Mouse (Mus musculus) hindbrain, embryonic 14.5 days (tissue): ENCODE measurements around the gene Ston2. TPM values are rescaled to one million over a fixed set of nuclear protein-coding genes. Genes with fewer than 3 reads are reported as not detected.

Experiments
- ATAC-seq: fragments of 200-750 bp; cut with Nextera tagmentation; 2 replicates; pipeline ENCODE4 v1.8.0; 2017; ENCODE audit warnings: moderate number of reproducible peaks, mild to moderate bottlenecking, moderate TSS enrichment, moderate library complexity; ENCODE audit not compliant: low FRiP score
- DNase-seq: peaks from one replicate; pipeline ENCODE4 v3.0.0-alpha.2; 2015; ENCODE audit warnings: low spot score
- H3K27ac ChIP-seq: fragments of 300-500 bp; sonication (generic); 2 replicates; pipeline ENCODE4 v1.5.1; 2014; ENCODE audit warnings: mild to moderate bottlenecking, moderate library complexity
- H3K27me3 ChIP-seq: fragments of 300-500 bp; sonication (generic); 2 replicates; pipeline ENCODE4 v1.6.1; 2014; ENCODE audit warnings: mild to moderate bottlenecking, low read length, mixed read lengths; ENCODE audit not compliant: control insufficient read depth, insufficient read depth
- H3K36me3 ChIP-seq: fragments of 300-500 bp; sonication (generic); replicated peaks from 2 replicates; pipeline ENCODE4 v1.6.1; 2014; ENCODE audit not compliant: control insufficient read depth, insufficient read depth
- H3K4me1 ChIP-seq: fragments of 300-500 bp; sonication (generic); replicated peaks from 2 replicates; pipeline ENCODE4 v1.6.1; 2014; ENCODE audit warnings: antibody characterized with exemption, low read length, mixed read lengths; ENCODE audit not compliant: control insufficient read depth, insufficient read depth
- H3K4me2 ChIP-seq: fragments of 300-500 bp; sonication (generic); replicated peaks from 2 replicates; pipeline ENCODE4 v1.6.1; 2014; ENCODE audit warnings: mild to moderate bottlenecking, moderate library complexity
- H3K4me3 ChIP-seq: fragments of 300-500 bp; sonication (generic); replicated peaks from 2 replicates; pipeline ENCODE4 v1.5.1; 2014; ENCODE audit warnings: mild to moderate bottlenecking, low read length
- H3K9ac ChIP-seq: fragments of 300-500 bp; sonication (generic); 2 replicates; pipeline ENCODE4 v1.6.1; 2014
- H3K9me3 ChIP-seq: fragments of 300-500 bp; sonication (generic); 2 replicates; pipeline ENCODE4 v1.6.1; 2016; ENCODE audit warnings: low read length; ENCODE audit not compliant: control insufficient read depth
- WGBS: fragments of 180-500 bp; shearing (Covaris S2); extraction: QIAGEN DNeasy Blood & Tissue Kit; methylation state at CpG from one replicate; pipeline ENCODE4 v1.1.7; 2014; 5-methylcytosine and 5-hydroxymethylcytosine counted together
- polyA plus RNA-seq: library from polyadenylated mRNA; unstranded; fragments of >200 nt; fragmentation: Nextera tagmentation; extraction: Ambion mirVana; gene quantifications from 2 replicates; pipeline ENCODE4 v1.2.1, GENCODE M21; 2014

Ston2 gene
- polyA plus RNA-seq, 1 experiment from 2014 or later = 9.5 TPM

GRCm38 (mm10) chr12:91683549-91684100 lies 104.6 kb downstream of the Ston2 start:
- ATAC-seq (no peak), DNase-seq (no peak)
- Histone ChIP-seq H3K27ac (peak overlapping the region; percentile 68; the same call in 1 of the 2 replicates), H3K9me3 (no peaks in the 10 kb centered on the region), H3K9ac (no peak overlapping the region), H3K4me3 (no peak overlapping the region), H3K27me3 (no peaks in the 10 kb centered on the region), H3K36me3 (no peaks in the 10 kb centered on the region), H3K4me2 (peak overlapping the region; percentile 39), H3K4me1 (peaks cover 32% of the 10 kb centered on the region)
- 13% methylated on average over 15 of the region's 15 CpGs for WGBS

- no peak overlapping the region for H3K4me3 ChIP-seq
- no peaks in the 10 kb centered on the region for H3K27me3 ChIP-seq
- peak overlapping the region; percentile 39 for H3K4me2 ChIP-seq
- peaks cover 32% of the 10 kb centered on the region for H3K4me1 ChIP-seq
- ATAC-seq (no peak), DNase-seq (no peak)
- H3K9me3 ChIP-seq = no peaks in the 10 kb centered on the region
- H3K36me3 ChIP-seq = no peaks in the 10 kb centered on the region
- H3K27ac ChIP-seq = no peak overlapping the region
- no peak overlapping the region for H3K9ac ChIP-seq
- 49% methylated on average over 3 of the region's 3 CpGs for WGBS
These were observed 105.1 kb downstream of the Ston2 start for GRCm38 (mm10) chr12:91683096-91683495.

GRCm38 (mm10) chr12:91679320-91680064 lies 108.7 kb downstream of the Ston2 start:
- ATAC-seq = peak; percentile 38; the same call in 1 of the 2 replicates

GRCm38 (mm10) chr12:91675937-91676336 lies 112.2 kb downstream of the Ston2 start:
- 65% methylated on average over 9 of the region's 9 CpGs for WGBS
- Histone ChIP-seq H3K9ac (no peak overlapping the region), H3K27ac (no peak overlapping the region), H3K9me3 (no peaks in the 10 kb centered on the region), H3K4me2 (no peak overlapping the region), H3K36me3 (no peaks in the 10 kb centered on the region), H3K4me1 (0 out of 2 replicates have a peak, but pooled peaks cover 3% of the 10 kb centered on the region), H3K27me3 (no peaks in the 10 kb centered on the region), H3K4me3 (no peak overlapping the region)
- ATAC-seq (peak; percentile 25; the same call in 1 of the 2 replicates), DNase-seq (peak; percentile 67)

More at GRCm38 (mm10) chr12:91679320-91680064, 108.7 kb downstream of the Ston2 start:
- DNase-seq = peak; percentile 71
- no peak overlapping the region for H3K9ac ChIP-seq
- peaks cover 15% of the 10 kb centered on the region for H3K4me1 ChIP-seq
- H3K9me3 ChIP-seq = no peaks in the 10 kb centered on the region
- H3K4me3 ChIP-seq = no peak overlapping the region
- peak overlapping the region; percentile 51; the same call in 1 of the 2 replicates for H3K27ac ChIP-seq
- 21% methylated on average over 14 of the region's 14 CpGs for WGBS
- peak overlapping the region; percentile 30 for H3K4me2 ChIP-seq
- no peaks in the 10 kb centered on the region for H3K36me3 ChIP-seq
- H3K27me3 ChIP-seq = no peaks in the 10 kb centered on the region

GRCm38 (mm10) chr12:91673141-91673540 lies 115.0 kb downstream of the Ston2 start:
- Histone ChIP-seq H3K4me2 (no peak overlapping the region), H3K9me3 (no peaks in the 10 kb centered on the region), H3K27me3 (no peaks in the 10 kb centered on the region), H3K4me1 (peaks cover 3% of the 10 kb centered on the region; the same call in 1 of the 2 replicates), H3K9ac (no peak overlapping the region), H3K36me3 (no peaks in the 10 kb centered on the region), H3K27ac (no peak overlapping the region), H3K4me3 (no peak overlapping the region)
- WGBS = 79% methylated on average over 6 of the region's 6 CpGs
- ATAC-seq = no peak
- no peak for DNase-seq

GRCm38 (mm10) chr12:91672528-91672927 lies 115.7 kb downstream of the Ston2 start:
- 72% methylated on average over 7 of the region's 7 CpGs for WGBS
- H3K27ac ChIP-seq = 0 out of 2 replicates have a peak overlapping the region, but pooled peaks have one; percentile 20
- no peaks in the 10 kb centered on the region for H3K36me3 ChIP-seq
- no peaks in the 10 kb centered on the region for H3K27me3 ChIP-seq
- DNase-seq = peak; percentile 41
- ATAC-seq = no peak
- H3K4me3 ChIP-seq = no peak overlapping the region
- H3K4me1 ChIP-seq = peaks cover 3% of the 10 kb centered on the region; the same call in 1 of the 2 replicates
- no peaks in the 10 kb centered on the region for H3K9me3 ChIP-seq
- no peak overlapping the region for H3K4me2 ChIP-seq
- H3K9ac ChIP-seq = no peak overlapping the region

- Histone ChIP-seq H3K9me3 (no peaks in the 10 kb centered on the region), H3K36me3 (no peaks in the 10 kb centered on the region), H3K27me3 (no peaks in the 10 kb centered on the region), H3K9ac (no peak overlapping the region), H3K4me3 (no peak overlapping the region), H3K4me2 (no peak overlapping the region), H3K27ac (no peak overlapping the region), H3K4me1 (peaks cover 3% of the 10 kb centered on the region; the same call in 1 of the 2 replicates)
- WGBS = 63% methylated on average over 16 of the region's 16 CpGs
- no peak for DNase-seq
- ATAC-seq = no peak
These were observed 119.5 kb downstream of the Ston2 start for GRCm38 (mm10) chr12:91668529-91669245.

GRCm38 (mm10) chr12:91667741-91668140 lies 120.4 kb downstream of the Ston2 start:
- no peaks in the 10 kb centered on the region for H3K27me3 ChIP-seq
- DNase-seq = no peak
- H3K4me2 ChIP-seq = no peak overlapping the region
- peaks cover 3% of the 10 kb centered on the region; the same call in 1 of the 2 replicates for H3K4me1 ChIP-seq
- H3K4me3 ChIP-seq = no peak overlapping the region
- H3K9me3 ChIP-seq = no peaks in the 10 kb centered on the region
- WGBS = 61% methylated on average over 7 of the region's 7 CpGs
- no peak overlapping the region for H3K27ac ChIP-seq
- no peak overlapping the region for H3K9ac ChIP-seq
- peak; percentile 27; the same call in 1 of the 2 replicates for ATAC-seq
- no peaks in the 10 kb centered on the region for H3K36me3 ChIP-seq

- 94% methylated on average over 3 of the region's 3 CpGs for WGBS
- H3K36me3 ChIP-seq = no peaks in the 10 kb centered on the region
- H3K4me3 ChIP-seq = no peak overlapping the region
- DNase-seq (no peak), ATAC-seq (no peak)
- H3K9me3 ChIP-seq = no peaks in the 10 kb centered on the region
- no peaks in the 10 kb centered on the region; the same call in 1 of the 2 replicates for H3K4me1 ChIP-seq
- no peak overlapping the region for H3K4me2 ChIP-seq
- H3K27me3 ChIP-seq = no peaks in the 10 kb centered on the region
- no peak overlapping the region for H3K27ac ChIP-seq
- H3K9ac ChIP-seq = no peak overlapping the region
These were observed 121.6 kb downstream of the Ston2 start for GRCm38 (mm10) chr12:91666607-91667006.
